Mouse (Mus musculus): ENCODE measurements around the gene Hmbs.
"Not testable (repeated sequence)": the region's sequence is repeated elsewhere in the genome, so short reads cannot be mapped to it uniquely, and the experiment has no call there.

The Hmbs gene

GRCm38 (mm10) chr9:44343290-44343689 is 738 bp downstream of the Hmbs start:
- DNase-seq: peak; percentile 91

GRCm38 (mm10) chr9:44342605-44343004 is 1.4 kb downstream of the Hmbs start:
- no peak for DNase-seq

GRCm38 (mm10) chr9:44342173-44342572 is 1.9 kb downstream of the Hmbs start:
- DNase-seq: peak; percentile 96

- no peak for DNase-seq
Observed at GRCm38 (mm10) chr9:44341487-44341886, 2.5 kb downstream of the Hmbs start.

GRCm38 (mm10) chr9:44338574-44338973 is 5.5 kb downstream of the Hmbs start:
- no peak for DNase-seq

- no peak for DNase-seq
Observed at GRCm38 (mm10) chr9:44337436-44338169, 6.4 kb downstream of the Hmbs start.

- DNase-seq: no peak
Observed at GRCm38 (mm10) chr9:44336964-44337363, 7.1 kb downstream of the Hmbs start.

- DNase-seq: peak; percentile 50
Observed at GRCm38 (mm10) chr9:44336513-44336912, 7.5 kb downstream of the Hmbs start.

- DNase-seq: peak; percentile 65
Observed at GRCm38 (mm10) chr9:44336093-44336406, 8.0 kb downstream of the Hmbs start.

- peak; percentile 79 for DNase-seq
Observed at GRCm38 (mm10) chr9:44335331-44336092, 8.5 kb downstream of the Hmbs start.

- DNase-seq: peak; percentile 99
Observed at GRCm38 (mm10) chr9:44334396-44335330, 9.4 kb downstream of the Hmbs start, which contains the start of gene H2afx. Gene H2afx (plus strand): TSS chr9:44334694.

GRCm38 (mm10) chr9:44332918-44333638 is 10.9 kb downstream of the Hmbs start:
- no peak for DNase-seq

- no peak for DNase-seq
Observed at GRCm38 (mm10) chr9:44330736-44331135, 13.3 kb downstream of the Hmbs start.

- no peak for DNase-seq
Observed at GRCm38 (mm10) chr9:44327926-44328325, 16.1 kb downstream of the Hmbs start.

- peak; percentile 70 for DNase-seq
Observed at GRCm38 (mm10) chr9:44327064-44327711, 16.8 kb downstream of the Hmbs start.

GRCm38 (mm10) chr9:44326371-44327063 is 17.5 kb downstream of the Hmbs start:
- peak; percentile 79 for DNase-seq

GRCm38 (mm10) chr9:44325768-44326370 is 18.2 kb downstream of the Hmbs start, which contains the start of gene Dpagt1:
Gene Dpagt1 (plus strand): TSS chr9:44326019.
- DNase-seq: no peak

GRCm38 (mm10) chr9:44325032-44325767 is 18.8 kb downstream of the Hmbs start:
- not testable (repeated sequence) for DNase-seq

GRCm38 (mm10) chr9:44324147-44324546 is 19.9 kb downstream of the Hmbs start:
- no peak for DNase-seq

GRCm38 (mm10) chr9:44323656-44324055 is 20.4 kb downstream of the Hmbs start:
- not testable (repeated sequence) for DNase-seq
